Mouse (Mus musculus): Measurements from ENCODE around the gene Prtn3. TPM values are rescaled to one million over a fixed set of nuclear protein-coding genes. Genes with fewer than 3 reads are reported as not detected.

The Prtn3 gene
- total and polyA plus RNA-seq, 2 experiments from 2014 or later = 0.74 TPM; not detected in 1

DNA sequence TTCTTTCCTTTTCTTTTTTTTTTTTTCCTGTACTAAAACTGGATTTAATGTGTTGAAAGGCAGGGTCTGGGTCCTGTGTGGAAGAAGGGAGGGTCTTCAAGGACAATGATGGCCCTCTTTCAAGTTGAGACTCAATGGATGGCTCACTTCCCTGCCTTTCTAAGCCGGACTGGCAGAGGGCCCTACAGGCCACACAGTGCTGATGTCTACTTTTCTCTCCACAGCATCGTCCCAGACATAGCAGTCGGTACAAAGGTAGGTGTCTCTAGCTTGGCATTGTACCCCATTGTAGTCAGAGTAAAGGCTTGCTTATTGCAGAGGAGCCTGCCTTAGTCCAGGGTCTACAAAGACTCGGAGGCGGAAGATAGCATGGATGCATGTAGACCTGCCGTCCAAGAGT lies 18.0 kb upstream of the Prtn3 start:
- Histone ChIP-seq H3K9ac (replicated peaks; ENCODE audit: low read depth, low read length) (peak overlapping the region; percentile 98), H3K36me3 (replicated peaks; ENCODE audit: control insufficient read depth, insufficient read depth, low read length) (peaks cover 39% of the 10 kb centered on the region), H3K9me3 (replicated peaks; ENCODE audit: control insufficient read depth, low read length) (no peaks in the 10 kb centered on the region), H3K27me3 (ENCODE audit: control insufficient read depth, insufficient read depth, low read length) (no peaks in the 10 kb centered on the region), H3K27ac (ENCODE audit: low read depth) (peak overlapping the region; percentile 100), H3K4me3 (ENCODE audit: low read depth, low read length) (peak overlapping the region; percentile 98), H3K4me1 (ENCODE audit: control insufficient read depth, insufficient read depth) (peaks cover 55% of the 10 kb centered on the region), H3K4me2 (ENCODE audit: low read depth, low read length) (peak overlapping the region; percentile 90)
- TF ChIP-seq EP300 (IDR thresholded peaks at IDR 0.05; ENCODE audit: low read depth) = no peak
- no peak for TF ChIP-seq CTCF (IDR thresholded peaks at IDR 0.05; ENCODE audit: low read depth)
- 15% methylated on average over 6 of the region's 6 CpGs for WGBS
- no peak for ATAC-seq (ENCODE audit: insufficient read depth, low read depth)
- DNase-seq (ENCODE audit: low spot score) = no peak

DNA sequence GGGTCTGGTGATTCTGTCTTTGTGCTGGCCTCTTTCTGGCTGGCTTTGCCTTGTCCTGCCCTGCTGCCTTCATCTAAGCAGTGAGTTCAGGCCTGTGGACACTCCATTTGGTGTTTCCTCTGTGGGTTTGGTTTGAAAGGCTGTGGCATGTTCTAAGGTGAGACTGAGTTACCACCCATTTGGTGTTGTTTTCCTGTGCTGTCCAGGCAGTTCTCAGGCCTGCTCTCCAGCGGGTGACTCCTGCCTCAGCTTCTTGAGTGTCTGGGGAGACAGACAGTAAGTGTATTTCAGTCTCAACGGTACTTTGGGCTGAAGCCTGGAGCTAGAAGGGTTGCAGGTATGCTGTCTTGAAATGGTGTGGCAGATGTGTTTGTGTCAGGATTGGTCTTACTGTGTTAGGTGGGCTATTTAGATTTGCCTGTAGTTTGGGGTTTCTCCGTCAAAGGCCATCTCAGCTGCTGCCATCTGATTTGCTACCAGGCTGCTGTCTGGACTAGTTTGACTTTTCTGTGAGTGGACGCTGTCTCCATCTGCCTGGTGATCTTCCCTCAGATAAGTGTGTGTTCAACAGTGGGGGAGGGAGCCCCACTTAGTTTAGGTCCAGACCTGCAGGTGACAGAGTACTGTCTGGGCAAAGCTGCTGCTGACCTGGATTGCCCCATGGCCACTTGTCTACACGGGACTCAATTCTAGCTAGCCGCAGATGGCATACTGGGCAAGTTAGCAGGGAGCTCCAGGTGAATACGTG lies 17.4 kb upstream of the Prtn3 start:
- TF ChIP-seq CTCF (IDR thresholded peaks at IDR 0.05; ENCODE audit: low read depth) (no peak), EP300 (IDR thresholded peaks at IDR 0.05; ENCODE audit: low read depth) (0 out of 2 replicates have a peak, but pooled peaks have one; percentile 10)
- 7% methylated on average over 7 of the region's 7 CpGs for WGBS
- no peak for DNase-seq (ENCODE audit: low spot score)
- Histone ChIP-seq H3K9ac (replicated peaks; ENCODE audit: low read depth, low read length) (peak overlapping the region; percentile 98), H3K36me3 (replicated peaks; ENCODE audit: control insufficient read depth, insufficient read depth, low read length) (peaks cover 45% of the 10 kb centered on the region), H3K4me3 (ENCODE audit: low read depth, low read length) (peak overlapping the region; percentile 98), H3K27ac (ENCODE audit: low read depth) (peak overlapping the region; percentile 100), H3K27me3 (ENCODE audit: control insufficient read depth, insufficient read depth, low read length) (no peaks in the 10 kb centered on the region), H3K4me1 (ENCODE audit: control insufficient read depth, insufficient read depth) (peaks cover 55% of the 10 kb centered on the region), H3K4me2 (ENCODE audit: low read depth, low read length) (peak overlapping the region; percentile 90), H3K9me3 (replicated peaks; ENCODE audit: control insufficient read depth, low read length) (no peaks in the 10 kb centered on the region)
- ATAC-seq (ENCODE audit: insufficient read depth, low read depth) = no peak

DNA sequence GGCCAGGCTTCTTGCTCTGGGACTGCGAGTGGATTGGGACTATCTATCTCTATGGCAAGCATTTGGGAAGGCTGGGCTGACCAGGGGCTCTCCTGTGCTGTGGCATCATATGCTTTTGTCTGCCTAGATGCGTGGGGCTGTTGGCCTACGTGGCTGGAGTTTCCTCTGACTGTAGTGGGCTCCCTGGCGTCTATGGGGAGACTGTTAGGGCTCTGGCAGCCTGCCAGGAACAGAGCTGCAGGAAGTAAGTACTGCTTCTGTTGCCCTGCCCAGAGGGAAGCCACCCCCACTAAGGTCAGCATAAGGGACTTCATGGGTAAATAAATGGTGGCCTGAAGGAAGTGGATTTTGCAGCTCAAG lies 16.8 kb upstream of the Prtn3 start:
- peak overlapping the region; percentile 98 for H3K4me3 ChIP-seq (ENCODE audit: low read depth, low read length)
- peaks cover 51% of the 10 kb centered on the region for H3K36me3 ChIP-seq (replicated peaks; ENCODE audit: control insufficient read depth, insufficient read depth, low read length)
- H3K4me2 ChIP-seq (ENCODE audit: low read depth, low read length) = peak overlapping the region; percentile 90
- 0 out of 2 replicates have a peak, but pooled peaks have one; percentile 2 for TF ChIP-seq EP300 (IDR thresholded peaks at IDR 0.05; ENCODE audit: low read depth)
- TF ChIP-seq CTCF (IDR thresholded peaks at IDR 0.05; ENCODE audit: low read depth) = no peak
- no peak for ATAC-seq (ENCODE audit: insufficient read depth, low read depth)
- peak; percentile 84 for DNase-seq (ENCODE audit: low spot score)
- peaks cover 52% of the 10 kb centered on the region for H3K4me1 ChIP-seq (ENCODE audit: control insufficient read depth, insufficient read depth)
- H3K9ac ChIP-seq (replicated peaks; ENCODE audit: low read depth, low read length) = peak overlapping the region; percentile 98
- no peaks in the 10 kb centered on the region for H3K9me3 ChIP-seq (replicated peaks; ENCODE audit: control insufficient read depth, low read length)
- peak overlapping the region; percentile 75 for H3K27ac ChIP-seq (ENCODE audit: low read depth)
- no peaks in the 10 kb centered on the region for H3K27me3 ChIP-seq (ENCODE audit: control insufficient read depth, insufficient read depth, low read length)
- 0% methylated on average over 4 of the region's 4 CpGs for WGBS

DNA sequence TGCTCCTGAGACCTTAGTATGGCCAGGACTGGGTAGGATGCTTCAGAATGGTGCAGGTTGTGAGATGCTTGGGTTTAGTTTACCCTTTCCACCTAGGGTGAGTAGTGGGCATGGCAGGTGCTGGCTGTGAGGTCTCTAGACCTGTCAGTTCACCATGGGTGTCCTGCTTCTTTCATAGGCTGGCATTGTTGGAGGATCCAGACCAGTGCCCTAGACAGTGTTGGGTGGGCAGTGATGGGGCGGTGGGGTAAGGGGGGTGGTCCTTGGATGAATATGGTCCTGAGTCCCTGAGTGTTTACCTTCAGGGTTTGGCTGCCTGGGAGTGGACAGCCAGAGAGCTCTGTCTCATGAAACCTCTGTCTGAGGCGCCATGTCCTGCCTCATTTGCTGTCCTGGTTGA lies 16.4 kb upstream of the Prtn3 start:
- 56% methylated on average over 2 of the region's 2 CpGs for WGBS
- Histone ChIP-seq H3K9me3 (replicated peaks; ENCODE audit: control insufficient read depth, low read length) (no peaks in the 10 kb centered on the region), H3K4me3 (ENCODE audit: low read depth, low read length) (peak overlapping the region; percentile 98), H3K4me2 (ENCODE audit: low read depth, low read length) (peak overlapping the region; percentile 90), H3K27me3 (ENCODE audit: control insufficient read depth, insufficient read depth, low read length) (no peaks in the 10 kb centered on the region), H3K27ac (ENCODE audit: low read depth) (peak overlapping the region; percentile 75), H3K36me3 (replicated peaks; ENCODE audit: control insufficient read depth, insufficient read depth, low read length) (peaks cover 55% of the 10 kb centered on the region), H3K9ac (replicated peaks; ENCODE audit: low read depth, low read length) (no peak overlapping the region), H3K4me1 (ENCODE audit: control insufficient read depth, insufficient read depth) (peaks cover 47% of the 10 kb centered on the region)
- ATAC-seq (ENCODE audit: insufficient read depth, low read depth) = no peak
- TF ChIP-seq EP300 (IDR thresholded peaks at IDR 0.05; ENCODE audit: low read depth) (no peak), CTCF (IDR thresholded peaks at IDR 0.05; ENCODE audit: low read depth) (no peak)
- no peak for DNase-seq (ENCODE audit: low spot score)

DNA sequence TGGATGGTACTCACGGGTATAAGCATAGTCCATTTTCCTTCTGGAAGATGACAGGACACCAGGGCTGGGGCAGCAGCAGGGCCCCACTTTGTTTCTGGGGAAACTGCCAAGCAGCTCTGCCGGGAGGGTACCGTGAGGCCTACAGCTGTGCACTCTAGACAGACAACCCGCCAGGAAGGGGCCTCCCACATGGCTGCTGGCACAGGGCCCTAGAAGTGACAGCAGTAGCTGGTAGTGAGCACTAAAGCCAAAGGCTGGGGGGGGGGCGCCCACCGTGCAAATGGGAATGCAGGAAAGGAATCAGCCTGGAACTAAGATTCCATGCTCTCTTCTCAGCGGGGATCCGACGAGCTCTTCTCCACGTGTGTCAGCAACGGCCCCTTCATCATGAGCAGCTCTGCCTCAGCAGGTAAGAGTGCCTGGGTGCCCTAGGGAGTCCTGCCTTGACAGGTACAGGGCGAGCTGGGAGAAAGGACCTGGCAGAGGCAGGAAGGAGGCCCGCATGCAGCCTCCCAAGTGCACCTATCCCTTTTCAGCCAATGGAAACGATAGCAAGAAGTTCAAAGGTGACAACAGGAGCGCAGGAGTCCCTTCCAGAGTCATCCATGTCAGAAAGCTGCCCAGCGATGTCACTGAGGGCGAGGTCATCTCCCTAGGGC lies 15.7 kb upstream of the Prtn3 start:
- ATAC-seq (ENCODE audit: insufficient read depth, low read depth) = peak; percentile 12; the same call in 1 of the 2 replicates
- Histone ChIP-seq H3K9me3 (replicated peaks; ENCODE audit: control insufficient read depth, low read length) (no peaks in the 10 kb centered on the region), H3K4me2 (ENCODE audit: low read depth, low read length) (peak overlapping the region; percentile 90), H3K27me3 (ENCODE audit: control insufficient read depth, insufficient read depth, low read length) (no peaks in the 10 kb centered on the region), H3K36me3 (replicated peaks; ENCODE audit: control insufficient read depth, insufficient read depth, low read length) (peaks cover 62% of the 10 kb centered on the region), H3K9ac (replicated peaks; ENCODE audit: low read depth, low read length) (no peak overlapping the region), H3K4me1 (ENCODE audit: control insufficient read depth, insufficient read depth) (peaks cover 43% of the 10 kb centered on the region), H3K4me3 (ENCODE audit: low read depth, low read length) (peak overlapping the region; percentile 98; the same call in 1 of the 2 replicates), H3K27ac (ENCODE audit: low read depth) (peak overlapping the region; percentile 75)
- 19% methylated on average over 16 of the region's 17 CpGs for WGBS
- no peak for TF ChIP-seq CTCF (IDR thresholded peaks at IDR 0.05; ENCODE audit: low read depth)
- peak; percentile 54; the same call in 1 of the 2 replicates for TF ChIP-seq EP300 (IDR thresholded peaks at IDR 0.05; ENCODE audit: low read depth)
- DNase-seq (ENCODE audit: low spot score) = peak; percentile 81
